In genomic region chr11:102217396-102217795, GRCm38 (mm10) we compare ENCODE assay signal across 8 mouse cellular contexts. TPM values are rescaled to one million over a fixed set of nuclear protein-coding genes. Genes with fewer than 3 reads are reported as not detected.
DNase-seq lines count a peak whose midpoint lies in the region; ATAC-seq and TF ChIP-seq lines count a peak whose summit lies in the region.

No protein-coding gene starts in this region.

- no peak for ATAC-seq in hindbrain, embryonic 11.5 days (ENCODE audit: low FRiP score)
- ATAC-seq in embryonic facial prominence, embryonic 13.5 days (ENCODE audit: insufficient number of reproducible peaks, insufficient read depth, low FRiP score, low TSS enrichment, low read depth): no peak
- ATAC-seq in limb, embryonic 15.5 days (ENCODE audit: insufficient number of reproducible peaks, low FRiP score, low TSS enrichment, low read depth): no peak

- WGBS in hindbrain, embryonic 10.5 days: 81% methylated on average over 6 of the region's 6 CpGs
- WGBS in hindbrain, embryonic 11.5 days: 86% methylated on average over 6 of the region's 6 CpGs
- 67% methylated on average over 6 of the region's 6 CpGs for WGBS in embryonic facial prominence, embryonic 13.5 days
- 63% methylated on average over 6 of the region's 6 CpGs for WGBS in limb, embryonic 15.5 days

- peaks cover 77% of the 10 kb centered on the region for H3K4me1 ChIP-seq in hindbrain, embryonic 10.5 days (replicated peaks)
- peaks cover 24% of the 10 kb centered on the region for H3K4me1 ChIP-seq in hindbrain, embryonic 11.5 days (replicated peaks; ENCODE audit: control insufficient read depth, insufficient read depth, low read length)
- peaks cover 51 to 95% of the 10 kb centered on the region in 2 experiments for H3K4me1 ChIP-seq in CH12.LX (ENCODE audit: control insufficient read depth in 1 of 2, insufficient read depth in 2 of 2)
- peaks cover 85% of the 10 kb centered on the region for H3K4me1 ChIP-seq in embryonic facial prominence, embryonic 13.5 days
- H3K4me1 ChIP-seq in limb, embryonic 15.5 days: peaks cover 87% of the 10 kb centered on the region

- in situ Hi-C loops in CH12.LX (cut with MboI; ENCODE audit: low pct_ligation_motif_present, low pct_unique_long_range_greater_than_20kb, low sequenced_read_pairs): no loop called here

- H3K27me3 ChIP-seq in hindbrain, embryonic 10.5 days (ENCODE audit: insufficient read depth, poor library complexity, severe bottlenecking): no peaks in the 10 kb centered on the region
- H3K27me3 ChIP-seq in hindbrain, embryonic 11.5 days (ENCODE audit: control insufficient read depth, insufficient read depth, low read length): no peaks in the 10 kb centered on the region
- no peaks in the 10 kb centered on the region for H3K27me3 ChIP-seq in CH12.LX (replicated peaks)
- no peaks in the 10 kb centered on the region for H3K27me3 ChIP-seq in embryonic facial prominence, embryonic 13.5 days
- no peaks in the 10 kb centered on the region for H3K27me3 ChIP-seq in limb, embryonic 15.5 days

- no peak overlapping the region for H3K4me2 ChIP-seq in hindbrain, embryonic 11.5 days (replicated peaks; ENCODE audit: low read depth, low read length)
- peak overlapping the region; percentile 78 for H3K4me2 ChIP-seq in CH12.LX (ENCODE audit: insufficient read depth, low read depth, poor library complexity, severe bottlenecking)
- H3K4me2 ChIP-seq in embryonic facial prominence, embryonic 13.5 days: peak overlapping the region; percentile 93
- H3K4me2 ChIP-seq in limb, embryonic 15.5 days: peak overlapping the region; percentile 90

- no peaks in the 10 kb centered on the region for H3K9me3 ChIP-seq in hindbrain, embryonic 10.5 days
- H3K9me3 ChIP-seq in hindbrain, embryonic 11.5 days (ENCODE audit: control insufficient read depth, low read length): no peaks in the 10 kb centered on the region
- no peaks in the 10 kb centered on the region for H3K9me3 ChIP-seq in CH12.LX (replicated peaks; ENCODE audit: low read length)
- no peaks in the 10 kb centered on the region for H3K9me3 ChIP-seq in embryonic facial prominence, embryonic 13.5 days
- H3K9me3 ChIP-seq in limb, embryonic 15.5 days: no peaks in the 10 kb centered on the region

- H3K79me2 ChIP-seq in CH12.LX (replicated peaks; ENCODE audit: control insufficient read depth, extremely low read depth, insufficient read depth, poor library complexity, severe bottlenecking): 0 out of 2 replicates have a peak, but pooled peaks cover 2% of the 10 kb centered on the region

- 0 out of 2 replicates have a peak overlapping the region, but pooled peaks have one; percentile 36 for H3K4me3 ChIP-seq in hindbrain, embryonic 10.5 days
- no peak overlapping the region for H3K4me3 ChIP-seq in hindbrain, embryonic 11.5 days (ENCODE audit: low read depth, low read length)
- H3K4me3 ChIP-seq in CH12.LX (replicated peaks in 1 of 3; ENCODE audit: low read depth in 2 of 3, low read length in 2 of 3, poor library complexity in 1 of 3): peak overlapping the region in 2 of 3 experiments; percentile 59 to 79
- peak overlapping the region; percentile 45 for H3K4me3 ChIP-seq in embryonic facial prominence, embryonic 13.5 days
- peak overlapping the region; percentile 45 for H3K4me3 ChIP-seq in limb, embryonic 15.5 days

- peak overlapping the region; percentile 62; the same call in 1 of the 2 replicates for H3K27ac ChIP-seq in hindbrain, embryonic 10.5 days
- H3K27ac ChIP-seq in hindbrain, embryonic 11.5 days (ENCODE audit: low read depth, low read length): no peak overlapping the region
- H3K27ac ChIP-seq in CH12.LX (ENCODE audit: insufficient read depth, low read depth): no peak overlapping the region
- H3K27ac ChIP-seq in embryonic facial prominence, embryonic 13.5 days: peak overlapping the region; percentile 88
- H3K27ac ChIP-seq in limb, embryonic 15.5 days: peak overlapping the region; percentile 88

- TF ChIP-seq EP300 in CH12.LX (IDR thresholded peaks at IDR 0.05; ENCODE audit: low read length): no peak

- no peak for TF ChIP-seq CTCF in CH12.LX (conservative IDR thresholded peaks at IDR 0.05 in 1 of 2, IDR thresholded peaks at IDR 0.05 in 1 of 2; ENCODE audit: low read depth in 2 of 2, low read length in 2 of 2)

- TF ChIP-seq RAD21 in CH12.LX (IDR thresholded peaks at IDR 0.05; ENCODE audit: low read depth, low read length): no peak

- DNase-seq in hindbrain, embryonic 10.5 days (ENCODE audit: low spot score): no peak
- no peak for DNase-seq in hindbrain, embryonic 11.5 days (ENCODE audit: low spot score)
- no peak for DNase-seq in CH12.LX (ENCODE audit: extremely low read depth)
- no peak for DNase-seq in spleen, postnatal 10 days (ENCODE audit: low spot score in 2 of 2)
- no peak for DNase-seq in spleen, postnatal 4 days (ENCODE audit: low spot score in 2 of 2)
- no peak for DNase-seq in right cerebral cortex, postnatal 25 days

- TF ChIP-seq POLR2A in CH12.LX (IDR thresholded peaks at IDR 0.05; ENCODE audit: low read depth, low read length): no peak

- H3K36me3 ChIP-seq in hindbrain, embryonic 10.5 days: peaks cover 48% of the 10 kb centered on the region
- H3K36me3 ChIP-seq in hindbrain, embryonic 11.5 days (ENCODE audit: control insufficient read depth, insufficient read depth, low read length): no peaks in the 10 kb centered on the region; the same call in 1 of the 2 replicates
- peaks cover 0 to 8% of the 10 kb centered on the region in 2 experiments for H3K36me3 ChIP-seq in CH12.LX (replicated peaks in 1 of 2; ENCODE audit: control insufficient read depth in 1 of 2, insufficient read depth in 1 of 2, low read length in 1 of 2)
- H3K36me3 ChIP-seq in embryonic facial prominence, embryonic 13.5 days: peaks cover 32% of the 10 kb centered on the region
- peaks cover 14% of the 10 kb centered on the region; the same call in 1 of the 2 replicates for H3K36me3 ChIP-seq in limb, embryonic 15.5 days

- H3K9ac ChIP-seq in hindbrain, embryonic 11.5 days (ENCODE audit: low read depth, low read length): no peak overlapping the region
- H3K9ac ChIP-seq in CH12.LX (ENCODE audit: insufficient read depth, low read depth): peak overlapping the region; percentile 13; the same call in 1 of the 2 replicates
- H3K9ac ChIP-seq in embryonic facial prominence, embryonic 13.5 days: peak overlapping the region; percentile 72; the same call in 1 of the 2 replicates
- H3K9ac ChIP-seq in limb, embryonic 15.5 days: 0 out of 2 replicates have a peak overlapping the region, but pooled peaks have one; percentile 27

- dilution Hi-C loops in CH12.LX (cut with MboI; ENCODE audit: extremely low pct_ligation_motif_present, extremely low pct_unique_long_range_greater_than_20kb, low sequenced_read_pairs): no loop called here

TF ChIP-seq in CH12.LX, 34 proteins besides CTCF, POLR2A, EP300 and RAD21 (continues in another document):
- no peak for TF ChIP-seq BHLHE40 (IDR thresholded peaks at IDR 0.05; ENCODE audit: low read depth, low read length)

RNA-seq across cellular contexts. Expression of gene Hdac5, which starts 12.6 kb away (rescaled TPM):
- 70.3 and 101 TPM in 2 replicates for polyA plus RNA-seq in hindbrain, embryonic 10.5 days (2016; fragmentation: Nextera tagmentation; extraction: Ambion mirVana)
- polyA plus RNA-seq in hindbrain, embryonic 11.5 days (2014; fragmentation: Nextera tagmentation; extraction: Ambion mirVana): 32.2 and 36.6 TPM in 2 replicates
- total RNA-seq in CH12.LX (2012; rRNA removed) (49.6 and 49.9 TPM in 2 replicates), CH12.LX (2014; rRNA removed) (23.3 and 24.9 TPM in 2 replicates)
- 46.4 and 53.9 TPM in 2 replicates for polyA plus RNA-seq in CH12.LX (2012; ENCODE audit: insufficient read length, low read depth)
- polyA plus RNA-seq in embryonic facial prominence, embryonic 13.5 days (2015; fragmentation: Nextera tagmentation; extraction: Ambion mirVana): 80.5 and 84.4 TPM in 2 replicates
- polyA plus RNA-seq in limb, embryonic 15.5 days (2015; fragmentation: Nextera tagmentation; extraction: Ambion mirVana): 94.1 and 96.7 TPM in 2 replicates

RNA-seq across cellular contexts. Expression of gene G6pc3, which starts 28.0 kb away (rescaled TPM):
- 32.3 and 37.8 TPM in 2 replicates for polyA plus RNA-seq in hindbrain, embryonic 10.5 days (2016; fragmentation: Nextera tagmentation; extraction: Ambion mirVana)
- 28.8 and 31.9 TPM in 2 replicates for polyA plus RNA-seq in hindbrain, embryonic 11.5 days (2014; fragmentation: Nextera tagmentation; extraction: Ambion mirVana)
- total RNA-seq in CH12.LX (2012; rRNA removed) (31.9 and 34.7 TPM in 2 replicates), CH12.LX (2014; rRNA removed) (26.3 and 31.3 TPM in 2 replicates)
- 65.6 and 72.3 TPM in 2 replicates for polyA plus RNA-seq in CH12.LX (2012; ENCODE audit: insufficient read length, low read depth)
- polyA plus RNA-seq in embryonic facial prominence, embryonic 13.5 days (2015; fragmentation: Nextera tagmentation; extraction: Ambion mirVana): 27.6 and 28.3 TPM in 2 replicates
- polyA plus RNA-seq in limb, embryonic 15.5 days (2015; fragmentation: Nextera tagmentation; extraction: Ambion mirVana): 25.1 and 27.6 TPM in 2 replicates

RNA-seq across cellular contexts. Expression of gene BC030867, which starts 31.3 kb away (rescaled TPM):
- 20.9 and 28.3 TPM in 2 replicates for polyA plus RNA-seq in hindbrain, embryonic 10.5 days (2016; fragmentation: Nextera tagmentation; extraction: Ambion mirVana)
- 13.2 and 14.0 TPM in 2 replicates for polyA plus RNA-seq in hindbrain, embryonic 11.5 days (2014; fragmentation: Nextera tagmentation; extraction: Ambion mirVana)
- total RNA-seq in CH12.LX (2012; rRNA removed): 25.6 and 26.2 TPM in 2 replicates
- total RNA-seq in CH12.LX (2014; rRNA removed): 9.7 and 11.4 TPM in 2 replicates
- polyA plus RNA-seq in CH12.LX (2012; ENCODE audit: insufficient read length, low read depth): 34.0 and 35.2 TPM in 2 replicates
- polyA plus RNA-seq in embryonic facial prominence, embryonic 13.5 days (2015; fragmentation: Nextera tagmentation; extraction: Ambion mirVana): 18.3 and 19.7 TPM in 2 replicates
- 13.0 and 13.8 TPM in 2 replicates for polyA plus RNA-seq in limb, embryonic 15.5 days (2015; fragmentation: Nextera tagmentation; extraction: Ambion mirVana)

RNA-seq across cellular contexts. Expression of gene Lsm12, which starts 32.3 kb away (rescaled TPM):
- polyA plus RNA-seq in hindbrain, embryonic 10.5 days (2016; fragmentation: Nextera tagmentation; extraction: Ambion mirVana): 119 and 148 TPM in 2 replicates
- 76.0 and 80.1 TPM in 2 replicates for polyA plus RNA-seq in hindbrain, embryonic 11.5 days (2014; fragmentation: Nextera tagmentation; extraction: Ambion mirVana)
- total RNA-seq in CH12.LX (2012; rRNA removed) (66.9 and 78.7 TPM in 2 replicates), CH12.LX (2014; rRNA removed) (70.0 and 78.9 TPM in 2 replicates)
- polyA plus RNA-seq in CH12.LX (2012; ENCODE audit: insufficient read length, low read depth): 164 and 185 TPM in 2 replicates
- polyA plus RNA-seq in embryonic facial prominence, embryonic 13.5 days (2015; fragmentation: Nextera tagmentation; extraction: Ambion mirVana): 125 and 159 TPM in 2 replicates
- polyA plus RNA-seq in limb, embryonic 15.5 days (2015; fragmentation: Nextera tagmentation; extraction: Ambion mirVana): 119 and 130 TPM in 2 replicates

RNA-seq across cellular contexts. Expression of gene Asb16, which starts 51.1 kb away (rescaled TPM):
- polyA plus RNA-seq in hindbrain, embryonic 10.5 days (2016; fragmentation: Nextera tagmentation; extraction: Ambion mirVana): 0.08 TPM in 1 of 2 replicates, not detected in the other
- 0.06 and 0.08 TPM in 2 replicates for polyA plus RNA-seq in hindbrain, embryonic 11.5 days (2014; fragmentation: Nextera tagmentation; extraction: Ambion mirVana)
- total RNA-seq in CH12.LX (2012; rRNA removed) (0.04 TPM in 1 of 2 replicates, not detected in the other), CH12.LX (2014; rRNA removed) (not detected in 2 replicates)
- not detected in 2 replicates for polyA plus RNA-seq in CH12.LX (2012; ENCODE audit: insufficient read length, low read depth)
- polyA plus RNA-seq in embryonic facial prominence, embryonic 13.5 days (2015; fragmentation: Nextera tagmentation; extraction: Ambion mirVana): 0.11 and 0.18 TPM in 2 replicates
- polyA plus RNA-seq in limb, embryonic 15.5 days (2015; fragmentation: Nextera tagmentation; extraction: Ambion mirVana): 0.20 and 0.24 TPM in 2 replicates

Comparison
In these comparisons a context has a peak if more than half of its experiments do, and no peak if none do; other contexts are left out.
1. H3K27ac ChIP-seq: peak in hindbrain, embryonic 10.5 days (single experiment), embryonic facial prominence, embryonic 13.5 days (single experiment) and limb, embryonic 15.5 days (single experiment); none in hindbrain, embryonic 11.5 days (single experiment) and CH12.LX (single experiment).